Mouse (Mus musculus) bone marrow macrophage, adult 2 months (primary cell): ENCODE results near the gene Thada.

ENCODE experiments used
- CTCF ChIP-seq: IDR thresholded peaks from 2 replicates; pipeline ENCODE4 v1.5.1; 2012; ENCODE audit warnings: low read depth, mild to moderate bottlenecking, low read length, moderate library complexity
- POLR2A ChIP-seq: IDR thresholded peaks from 2 replicates; pipeline ENCODE4 v1.6.1; 2012; ENCODE audit warnings: mild to moderate bottlenecking, low read depth, low read length, borderline replicate concordance

GRCm38 (mm10) chr17:84152976-84153786 lies 312.8 kb downstream of the Thada start:
- TF ChIP-seq CTCF, result no peak
- TF ChIP-seq POLR2A, result no peak
